Mouse (Mus musculus) inflammation-experienced regulatory T-cells, adult 6 months (primary cell): ENCODE results near the gene Fkbp2. TPM values are rescaled to one million over a fixed set of nuclear protein-coding genes. Genes with fewer than 3 reads are reported as not detected.
"Not testable (repeated sequence)": the region's sequence is repeated elsewhere in the genome, so short reads cannot be mapped to it uniquely, and the experiment has no call there.

Experiments used
- ATAC-seq: one replicate; pipeline ENCODE4 v1.8.0; 2017
- polyA plus RNA-seq, 3 experiments: library from polyadenylated mRNA; unstranded; fragments of 100-300 nt; shearing (Covaris generic); gene quantifications; one replicate each; pipeline ENCODE4 v1.2.1; 2017

Fkbp2 gene
- polyA plus RNA-seq, 3 experiments from 2014 or later, result 44.0 to 102 (median 47.1) TPM

DNA sequence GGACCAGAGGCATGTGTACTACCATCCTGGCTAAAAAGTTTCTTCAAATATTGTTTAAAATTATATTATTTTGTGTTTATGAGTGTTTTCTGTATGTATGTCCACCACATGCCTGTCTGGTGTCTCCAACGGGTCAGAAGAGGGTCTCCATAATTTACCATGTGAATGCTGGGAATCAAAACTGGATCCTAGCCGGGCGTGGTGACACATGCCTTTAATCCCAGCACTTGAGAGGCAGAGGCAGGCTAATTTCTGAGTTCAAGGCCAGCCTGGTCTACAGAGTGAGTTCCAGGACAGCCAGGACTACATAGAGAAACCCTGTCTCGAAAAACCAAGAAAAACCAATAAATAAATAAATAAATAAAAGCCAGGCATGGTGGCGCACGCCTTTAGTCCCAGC, 10.9 kb upstream of the Fkbp2 start:
- not testable (repeated sequence) for ATAC-seq

GRCm38 (mm10) chr19:6990712-6991111, 10.4 kb upstream of the Fkbp2 start:
- ATAC-seq, result no peak

- ATAC-seq, result no peak
Observed at GRCm38 (mm10) chr19:6989251-6989650, 8.9 kb upstream of the Fkbp2 start.

GRCm38 (mm10) chr19:6987904-6988285, 7.6 kb upstream of the Fkbp2 start:
- no peak for ATAC-seq

GRCm38 (mm10) chr19:6987061-6987903, 7.0 kb upstream of the Fkbp2 start, which contains the start of gene Vegfb:
Gene Vegfb (minus strand): TSS chr19:6987651.
- ATAC-seq, result peak; percentile 56

- ATAC-seq, result no peak
Observed at GRCm38 (mm10) chr19:6985951-6986708, 5.8 kb upstream of the Fkbp2 start.

GRCm38 (mm10) chr19:6985300-6985699, 5.0 kb upstream of the Fkbp2 start:
- no peak for ATAC-seq

- ATAC-seq, result no peak
Observed at GRCm38 (mm10) chr19:6983621-6984020, 3.3 kb upstream of the Fkbp2 start.

GRCm38 (mm10) chr19:6981465-6981864, 1.2 kb upstream of the Fkbp2 start:
- no peak for ATAC-seq

DNA sequence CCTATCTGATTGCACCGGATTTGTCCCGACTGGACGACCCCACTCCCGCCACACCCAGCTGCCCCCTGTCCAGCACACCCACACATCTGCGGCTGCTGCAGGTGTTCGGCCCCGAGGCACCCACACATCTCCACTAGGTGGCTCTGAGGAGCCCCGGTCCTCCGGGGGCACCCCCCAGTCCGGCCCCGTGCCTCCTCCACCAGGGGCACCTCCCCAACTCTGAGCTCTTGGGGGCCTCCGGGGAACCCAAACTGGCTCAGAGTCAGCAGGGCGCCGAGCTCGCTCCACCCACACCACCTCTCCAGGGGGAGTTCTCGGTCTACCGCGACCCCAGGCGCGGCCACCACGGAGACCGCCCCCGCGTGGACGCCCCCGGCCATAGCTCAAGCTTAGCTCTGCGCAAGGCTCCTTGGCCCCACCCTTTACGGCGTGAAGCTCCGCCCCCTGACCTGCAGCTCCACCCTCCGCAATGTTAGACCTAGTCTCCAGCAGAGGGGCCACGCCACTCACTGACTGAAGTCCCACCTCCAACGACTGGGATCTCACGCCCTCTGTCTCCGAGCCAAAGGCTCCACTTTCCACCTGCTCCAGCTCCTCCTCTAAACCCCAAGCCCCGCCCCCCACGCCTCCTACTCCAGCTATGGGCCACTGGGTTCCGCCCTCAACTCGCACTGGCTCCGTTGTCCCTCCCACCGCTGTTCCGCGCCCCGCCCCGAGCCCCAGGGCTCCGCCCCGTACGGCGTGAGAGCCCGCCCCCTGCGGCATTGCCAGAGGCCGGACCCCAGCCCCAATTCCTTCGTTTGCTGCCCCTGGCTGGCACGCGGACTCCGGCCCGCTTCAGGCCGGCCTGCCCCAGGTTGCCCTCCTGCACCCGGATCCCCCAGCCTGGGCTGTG, 568 bp downstream of the Fkbp2 start:
- peak; percentile 90 for ATAC-seq

GRCm38 (mm10) chr19:6979001-6979479, 1.3 kb downstream of the Fkbp2 start:
- no peak for ATAC-seq

GRCm38 (mm10) chr19:6978639-6978974, 1.7 kb downstream of the Fkbp2 start:
- no peak for ATAC-seq

GRCm38 (mm10) chr19:6977759-6978638, 2.3 kb downstream of the Fkbp2 start:
- ATAC-seq, result no peak

- no peak for ATAC-seq
Observed at GRCm38 (mm10) chr19:6975537-6976521, 4.5 kb downstream of the Fkbp2 start, which contains the start of gene Plcb3. Gene Plcb3 (minus strand): TSS chr19:6976470.

DNA sequence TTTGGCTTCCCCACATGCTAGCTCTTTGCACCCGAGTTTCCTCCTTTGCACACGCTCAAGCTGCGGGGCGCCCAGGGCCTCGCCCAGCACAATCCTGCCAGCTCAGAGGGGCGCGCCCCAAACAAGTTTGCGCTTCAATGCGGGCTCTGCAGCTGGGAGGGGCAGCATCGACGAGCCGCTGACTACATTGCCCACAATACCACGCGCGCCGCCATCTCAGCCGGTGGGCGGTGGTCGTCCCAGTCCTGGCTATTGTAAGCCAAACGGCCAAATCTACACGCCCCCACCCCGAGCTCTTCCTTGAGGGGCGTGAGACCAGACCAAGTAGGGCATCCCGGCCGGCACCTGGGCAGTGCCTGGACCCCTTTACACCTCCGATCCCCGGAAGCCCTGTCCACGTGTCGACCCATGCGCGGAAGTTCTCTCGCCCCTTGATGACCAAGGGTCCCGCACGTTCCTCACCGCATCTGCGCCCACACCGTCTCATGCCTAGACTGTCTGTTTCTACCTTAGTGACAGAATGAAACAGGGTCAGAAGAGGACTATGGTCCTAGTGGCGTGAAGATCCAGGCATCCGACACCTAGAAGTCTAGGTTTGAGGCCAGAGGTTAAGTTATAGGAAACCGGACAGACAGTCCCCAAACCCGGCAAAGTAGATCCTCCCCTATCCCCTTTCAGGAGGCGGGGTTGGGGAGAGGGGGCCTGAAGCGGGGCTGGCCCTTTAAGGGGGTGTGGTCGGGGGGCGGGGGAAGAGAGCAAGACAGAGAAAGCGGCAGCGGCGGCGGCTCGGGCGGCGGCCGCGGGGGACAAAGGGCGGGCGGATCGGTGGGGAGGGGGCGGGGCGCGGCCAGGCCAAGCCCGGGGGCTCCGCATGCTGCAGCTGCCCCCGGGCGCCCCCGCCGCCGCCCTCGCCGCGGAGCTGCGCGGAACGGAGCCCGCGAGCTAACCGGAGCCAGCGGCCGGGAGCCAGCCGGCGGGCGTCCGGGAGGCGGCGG, 5.8 kb downstream of the Fkbp2 start, which contains the start of gene Ppp1r14b:
Gene Ppp1r14b (plus strand): TSS at position 758 of the 995 bp plus-strand sequence.
- peak; percentile 60 for ATAC-seq

DNA sequence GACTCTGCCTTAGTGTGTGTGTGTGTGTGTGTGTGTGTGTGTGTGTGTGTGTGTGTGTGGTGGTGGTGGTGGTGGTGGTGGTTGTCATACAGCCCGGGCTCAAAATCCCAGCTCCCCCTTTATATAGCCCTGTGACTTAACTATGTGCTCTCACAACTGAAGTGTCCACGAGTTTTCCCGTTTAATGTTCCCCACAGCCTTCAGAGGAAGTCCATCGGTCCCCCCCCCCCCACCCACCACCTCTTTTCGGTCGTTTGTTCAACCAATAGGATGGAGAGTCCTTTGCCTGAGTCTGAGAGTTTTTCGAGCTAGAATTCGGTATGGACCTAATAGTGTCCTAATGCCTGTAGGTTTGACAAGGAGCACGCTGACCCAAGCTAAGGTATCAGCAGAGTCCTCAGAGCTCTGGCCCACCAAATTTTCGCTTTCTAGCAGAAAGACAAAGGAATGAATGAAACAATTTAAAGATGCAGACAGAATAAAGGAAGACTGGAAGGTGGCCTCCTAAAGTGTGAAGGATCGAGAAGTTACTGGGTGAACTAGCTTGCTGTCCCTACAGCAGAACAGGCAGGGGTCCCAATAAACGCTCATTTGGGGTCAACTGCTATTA, 6.6 kb downstream of the Fkbp2 start:
- no peak for ATAC-seq

DNA sequence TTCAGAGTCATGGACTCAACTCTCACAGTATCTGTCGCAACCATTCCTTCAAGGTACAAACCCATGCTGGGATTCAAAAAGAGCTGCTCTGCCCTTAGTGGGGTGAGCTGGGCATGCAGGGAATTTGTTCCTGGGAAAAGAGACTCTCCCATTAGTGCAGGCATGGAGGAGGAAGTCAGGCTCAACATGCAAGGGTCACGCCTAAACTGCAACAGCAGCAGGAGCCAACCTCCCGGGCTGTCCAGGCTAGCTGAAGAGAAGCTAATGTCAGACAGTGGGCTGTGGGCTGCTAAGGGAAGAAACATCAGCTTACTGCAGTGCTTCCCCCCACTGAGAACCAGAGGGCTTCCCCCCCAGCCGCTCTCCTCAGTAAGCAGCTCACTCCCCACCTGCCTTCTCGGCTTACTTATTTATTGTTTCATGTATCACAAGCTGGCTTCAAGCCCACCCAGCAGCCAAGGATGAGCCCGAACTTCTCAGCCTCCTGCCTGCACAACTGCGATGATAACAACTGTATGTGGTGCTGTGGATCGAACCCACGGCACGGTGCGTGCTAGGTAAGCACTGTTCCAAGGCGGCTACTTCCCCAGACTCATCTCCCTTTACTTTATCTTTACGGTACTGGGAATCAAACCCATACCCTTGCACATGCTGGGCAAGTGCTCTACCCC, 7.9 kb downstream of the Fkbp2 start:
- ATAC-seq, result no peak

GRCm38 (mm10) chr19:6971644-6972043, 8.7 kb downstream of the Fkbp2 start:
- no peak for ATAC-seq
